Comparison of ENCODE assay signal across 19 mouse cellular contexts in the genomic region with DNA sequence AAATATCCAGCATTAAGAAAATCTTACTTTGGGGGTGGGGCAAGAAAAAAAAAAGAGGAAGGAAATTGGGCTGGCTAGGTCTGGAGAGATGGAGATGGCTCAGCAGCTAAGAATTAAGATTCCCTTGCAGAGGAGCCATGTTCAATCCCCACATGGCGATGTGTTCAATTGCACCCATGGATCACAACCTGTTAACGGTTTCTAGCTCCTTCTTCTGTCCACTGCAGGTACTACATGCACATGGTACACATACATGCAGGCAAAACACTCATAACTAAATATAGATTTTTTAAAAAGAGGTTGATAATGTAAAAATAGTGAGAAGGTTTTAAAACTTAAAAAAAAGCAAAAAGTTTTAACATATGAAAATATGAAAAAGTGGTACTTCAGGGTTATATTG. TPM values are rescaled to one million over a fixed set of nuclear protein-coding genes. Genes with fewer than 3 reads are reported as not detected.
"Had no signal": no experiment of that assay in that cellular context is flagged by ENCODE, and none has a peak within 500 bp of the region (broad histone marks: within the 10 kb centered on the region; RNA-seq: fewer than 3 reads in every experiment).

No protein-coding gene starts in this region.

- H3K36me3 ChIP-seq: limb, embryonic 10.5 days; liver, embryonic 13.5 days; midbrain, embryonic 15.5 days; neural tube, embryonic 12.5 days had no signal

- H3K4me1 ChIP-seq: liver, embryonic 13.5 days; midbrain, embryonic 15.5 days; neural tube, embryonic 12.5 days had no signal

- ATAC-seq: intestine, embryonic 16.5 days; lung, postnatal 0 days; midbrain, embryonic 15.5 days had no signal

- H3K4me3 ChIP-seq: left cerebral cortex, adult 2 months; limb, embryonic 10.5 days; liver, embryonic 13.5 days; megakaryocyte, embryonic 14.5 days; midbrain, embryonic 15.5 days; neural tube, embryonic 12.5 days had no signal

- H3K4me2 ChIP-seq: liver, embryonic 13.5 days; midbrain, embryonic 11.5 days; midbrain, embryonic 15.5 days; neural tube, embryonic 12.5 days had no signal

- H3K27me3 ChIP-seq: liver, embryonic 13.5 days; midbrain, embryonic 15.5 days; neural tube, embryonic 12.5 days had no signal

- H3K27ac ChIP-seq: left cerebral cortex, adult 2 months; limb, embryonic 10.5 days; liver, embryonic 13.5 days; midbrain, embryonic 15.5 days; neural tube, embryonic 12.5 days had no signal

- DNase-seq: kidney, adult 8-10 months; kidney, postnatal 25 days; layer of hippocampus, adult 9-11 months; liver, embryonic 13.5 days; lung, adult 2 months; lung, postnatal 4 days; thymus, adult 2 months; thymus, postnatal 36 days had no signal

- H3K9ac ChIP-seq: liver, embryonic 13.5 days; midbrain, embryonic 15.5 days; neural tube, embryonic 12.5 days had no signal

- H3K9me3 ChIP-seq: limb, embryonic 10.5 days; liver, embryonic 13.5 days; midbrain, embryonic 15.5 days had no signal

RNA-seq across cellular contexts. Expression of a gene that starts 23.2 kb away (rescaled TPM):
- total RNA-seq: monocyte, adult 5-6 weeks; neutrophil, adult 5-6 weeks had no signal
- polyA plus RNA-seq: limb, embryonic 10.5 days; midbrain, embryonic 11.5 days; stomach, embryonic 14.5 days had no signal
